Mouse (Mus musculus): ENCODE measurements around the gene Gm21797. TPM values are rescaled to one million over a fixed set of nuclear protein-coding genes. Genes with fewer than 3 reads are reported as not detected.
"Not testable (repeated sequence)": the region's sequence is repeated elsewhere in the genome, so short reads cannot be mapped to it uniquely, and the experiment has no call there.

Gm21797 gene
- not detected in 2 replicates for polyA plus RNA-seq (2015; fragmentation: Nextera tagmentation; extraction: Ambion mirVana)

DNA sequence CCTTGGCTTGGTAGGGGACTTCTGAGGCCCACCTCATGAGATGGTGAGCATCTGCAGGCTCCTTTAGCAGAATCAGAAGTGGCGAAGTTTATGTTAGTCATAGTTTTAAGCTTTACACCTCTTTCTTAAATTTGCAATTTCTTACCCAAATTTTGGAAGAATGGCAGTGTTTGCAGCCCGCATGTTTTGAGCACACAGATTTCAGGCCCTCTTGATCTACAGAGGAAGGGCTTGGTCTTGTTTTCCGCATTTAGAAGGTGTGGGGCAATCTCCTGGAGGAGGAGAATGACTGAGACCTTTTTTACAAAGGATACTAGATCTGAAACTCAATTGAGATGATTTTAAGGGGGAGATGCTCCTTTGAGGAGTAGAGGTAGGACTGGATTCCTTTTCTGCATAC, at the start of gene Gm21797:
TSS of gene Gm21797 (minus strand) at position 101 of the 400 bp plus-strand sequence.
- H3K27me3 ChIP-seq (ENCODE audit: control insufficient read depth, insufficient read depth, low read depth, low read length); H3K36me3 ChIP-seq (ENCODE audit: control insufficient read depth, insufficient read depth, low read length); H3K9ac ChIP-seq (ENCODE audit: low read length); H3K9me3 ChIP-seq (ENCODE audit: control insufficient read depth, low read length); H3K4me2 ChIP-seq (ENCODE audit: low read depth, low read length); ATAC-seq (ENCODE audit: low read depth); H3K4me3 ChIP-seq (ENCODE audit: low read length); H3K4me1 ChIP-seq (replicated peaks; ENCODE audit: control insufficient read depth, insufficient read depth, low read length); H3K27ac ChIP-seq (ENCODE audit: low read length): not testable (repeated sequence)
- no CpG with 5 or more reads among the region's 3 CpGs for WGBS

- H3K4me2 ChIP-seq (ENCODE audit: low read depth, low read length); H3K4me3 ChIP-seq (ENCODE audit: low read length); H3K36me3 ChIP-seq (ENCODE audit: control insufficient read depth, insufficient read depth, low read length); H3K27ac ChIP-seq (ENCODE audit: low read length); ATAC-seq (ENCODE audit: low read depth); H3K9me3 ChIP-seq (ENCODE audit: control insufficient read depth, low read length); H3K27me3 ChIP-seq (ENCODE audit: control insufficient read depth, insufficient read depth, low read depth, low read length); H3K9ac ChIP-seq (ENCODE audit: low read length); H3K4me1 ChIP-seq (replicated peaks; ENCODE audit: control insufficient read depth, insufficient read depth, low read length): not testable (repeated sequence)
These were observed 29.0 kb upstream of the Gm21797 start, which contains the start of gene Gm20795 for GRCm38 (mm10) chrY:40804614-40805013. Gene Gm20795, plus strand, starts transcription at chrY:40804914.

Other genes with a start within 250 kb of the Gm21797 start
- gene Gm21852, start 123.8 kb downstream of the Gm21797 start, polyA plus RNA-seq (2015; fragmentation: Nextera tagmentation; extraction: Ambion mirVana), result not detected in 2 replicates
- not detected in 2 replicates for gene Gm20795, start 29.1 kb upstream of the Gm21797 start, polyA plus RNA-seq (2015; fragmentation: Nextera tagmentation; extraction: Ambion mirVana)

Data from lung, embryonic 16.5 days (tissue).